Mouse (Mus musculus): ENCODE measurements around the gene Ngdn.
A peak's percentile ranks its signal among the peaks of the same experiment; 100 is the strongest.

Gene Ngdn

GRCm38 (mm10) chr14:55065391-55065790 lies 50.1 kb downstream of the Ngdn start:
- H3K27me3 ChIP-seq (ENCODE audit: insufficient read depth, low read length), result no peaks in the 10 kb centered on the region
- no peak for TF ChIP-seq POU5F1 (IDR thresholded peaks at IDR 0.05; ENCODE audit: borderline replicate concordance, low read length)
- no peak for TF ChIP-seq CTCF (conservative IDR thresholded peaks at IDR 0.05; ENCODE audit: low read length)
- no peak for TF ChIP-seq NANOG (IDR thresholded peaks at IDR 0.05; ENCODE audit: borderline replicate concordance, low read length)
- H3K4me3 ChIP-seq (replicated peaks; ENCODE audit: low read length), result peak overlapping the region; percentile 68
- H3K4me1 ChIP-seq (replicated peaks; ENCODE audit: low read depth, low read length), result peaks cover 91% of the 10 kb centered on the region
- no peaks in the 10 kb centered on the region for H3K9me3 ChIP-seq (ENCODE audit: low read length)
- H3K36me3 ChIP-seq (ENCODE audit: insufficient read depth, low read length), result peaks cover 86% of the 10 kb centered on the region

GRCm38 (mm10) chr14:55066042-55066441 lies 50.8 kb downstream of the Ngdn start:
- Histone ChIP-seq H3K4me3 (replicated peaks; ENCODE audit: low read length) (peak overlapping the region; percentile 68), H3K27me3 (ENCODE audit: insufficient read depth, low read length) (no peaks in the 10 kb centered on the region), H3K9me3 (ENCODE audit: low read length) (no peaks in the 10 kb centered on the region), H3K4me1 (replicated peaks; ENCODE audit: low read depth, low read length) (peaks cover 92% of the 10 kb centered on the region), H3K36me3 (ENCODE audit: insufficient read depth, low read length) (peaks cover 89% of the 10 kb centered on the region)
- TF ChIP-seq POU5F1 (IDR thresholded peaks at IDR 0.05; ENCODE audit: borderline replicate concordance, low read length) (no peak), NANOG (IDR thresholded peaks at IDR 0.05; ENCODE audit: borderline replicate concordance, low read length) (no peak), CTCF (conservative IDR thresholded peaks at IDR 0.05; ENCODE audit: low read length) (no peak)

GRCm38 (mm10) chr14:55071756-55072155 lies 56.5 kb downstream of the Ngdn start:
- TF ChIP-seq NANOG (IDR thresholded peaks at IDR 0.05; ENCODE audit: borderline replicate concordance, low read length) (no peak), CTCF (conservative IDR thresholded peaks at IDR 0.05; ENCODE audit: low read length) (no peak), POU5F1 (IDR thresholded peaks at IDR 0.05; ENCODE audit: borderline replicate concordance, low read length) (no peak)
- Histone ChIP-seq H3K36me3 (ENCODE audit: insufficient read depth, low read length) (peaks cover 84% of the 10 kb centered on the region), H3K9me3 (ENCODE audit: low read length) (no peaks in the 10 kb centered on the region), H3K4me1 (replicated peaks; ENCODE audit: low read depth, low read length) (peaks cover 93% of the 10 kb centered on the region), H3K4me3 (replicated peaks; ENCODE audit: low read length) (peak overlapping the region; percentile 69), H3K27me3 (ENCODE audit: insufficient read depth, low read length) (no peaks in the 10 kb centered on the region)

All from E14TG2a.4 (cell line).